Mouse (Mus musculus) frontal cortex, adult 2 months (tissue): ENCODE data around the gene Edrf1. TPM values are rescaled to one million over a fixed set of nuclear protein-coding genes. Genes with fewer than 3 reads are reported as not detected.

Source experiments
- DNase-seq, 2 experiments: peaks; one replicate each; pipeline ENCODE4 v3.0.0; 2022; ENCODE audit warnings: low spot score in 1 of 2; ENCODE audit errors: extremely low spot score in 1 of 2
- polyA plus RNA-seq: library from polyadenylated mRNA; depleted of rRNA; stranded (reverse); fragments of >200 nt; gene quantifications from 2 replicates; pipeline ENCODE4 v1.2.3, GENCODE M21; 2012; rRNA removed

Edrf1 gene
- 19.5 and 20.1 TPM in 2 replicates for polyA plus RNA-seq

DNA sequence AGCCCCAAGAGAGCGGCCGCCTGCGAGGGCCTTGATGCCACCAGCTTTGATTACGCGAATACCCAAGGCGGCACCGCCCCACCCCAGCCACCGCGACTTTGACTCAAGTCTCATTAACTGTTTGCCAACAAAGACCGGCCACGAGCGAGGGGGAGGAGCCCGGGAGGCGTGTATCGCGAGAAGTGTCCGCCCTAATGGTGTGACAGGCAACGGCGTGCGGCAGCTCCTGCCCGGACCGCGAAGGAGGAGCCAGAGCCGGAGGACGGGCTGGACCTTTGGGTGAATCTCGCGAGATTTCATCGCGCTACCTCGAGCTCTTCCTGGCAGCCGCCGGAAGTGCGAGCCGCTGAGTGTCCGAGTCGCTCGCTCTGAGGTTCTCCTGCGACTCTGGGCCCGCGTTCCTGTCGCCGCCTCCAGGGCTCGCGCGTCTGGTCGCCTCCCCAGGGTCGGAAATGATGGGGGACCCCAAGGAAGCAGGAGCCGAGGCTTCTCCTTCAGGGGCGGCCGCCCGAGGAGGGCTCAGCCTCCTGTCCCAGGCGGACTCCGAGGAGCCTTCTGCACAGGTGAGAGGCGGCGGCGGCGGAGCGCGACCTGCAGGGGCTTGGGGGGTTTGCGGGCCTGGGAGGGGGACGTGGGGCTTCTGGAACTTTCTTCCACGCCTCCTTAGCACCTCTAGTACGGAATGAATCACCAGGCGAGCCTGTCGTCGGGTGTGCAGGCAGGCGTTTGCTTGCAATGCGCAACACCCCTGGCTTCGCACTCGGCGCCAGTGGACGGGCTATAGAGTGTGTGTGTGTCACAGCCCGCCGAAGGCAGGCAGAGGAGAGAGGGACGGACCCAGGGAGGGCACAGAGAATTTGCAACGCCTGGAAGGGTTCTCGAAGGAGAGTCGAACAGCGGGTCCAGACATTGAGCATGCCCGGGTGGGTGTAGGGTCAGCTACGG lies at the start of gene Edrf1:
TSS of gene Edrf1 (plus strand) at position 183 of the 945 bp plus-strand sequence.
- DNase-seq: peak; percentile 96 to 97

DNA sequence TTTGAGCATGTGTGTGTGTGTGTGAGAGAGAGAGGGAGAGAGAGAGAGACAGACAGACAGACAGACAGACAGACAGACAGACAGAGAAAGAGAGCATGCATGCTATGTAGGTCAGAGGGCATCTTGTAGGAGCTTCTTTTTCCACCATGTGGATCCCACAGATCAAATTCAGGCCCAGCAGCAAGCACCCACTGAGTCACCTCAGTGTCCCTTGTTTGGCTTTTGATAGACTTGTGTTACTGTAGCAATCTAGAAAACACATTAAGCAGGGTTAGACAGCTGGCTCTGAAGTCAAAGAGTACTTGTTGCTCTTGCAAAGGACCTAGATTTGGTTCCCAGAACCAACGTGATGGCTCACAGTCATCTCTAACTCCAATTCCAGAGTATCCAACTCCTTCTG lies 45.6 kb upstream of the Edrf1 start:
- no peak for DNase-seq

DNA sequence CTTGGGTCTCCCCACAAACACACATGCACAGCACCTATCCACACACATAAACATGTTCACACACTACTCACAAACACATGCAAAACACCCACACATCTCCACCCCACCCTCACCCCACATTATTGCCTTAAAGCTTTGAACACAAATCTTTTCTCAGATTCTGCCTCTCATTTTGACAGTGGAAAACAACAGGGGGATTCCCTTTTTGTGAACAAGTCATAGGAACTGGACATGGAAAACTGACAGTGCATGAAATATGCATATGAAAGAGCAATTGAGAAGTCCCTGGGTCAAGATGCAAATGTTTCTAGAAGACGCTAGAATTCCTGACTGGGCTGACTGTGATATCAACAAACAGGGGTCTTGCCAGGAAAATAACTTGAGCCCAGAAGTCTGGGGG lies 36.8 kb upstream of the Edrf1 start:
- DNase-seq: no peak

DNA sequence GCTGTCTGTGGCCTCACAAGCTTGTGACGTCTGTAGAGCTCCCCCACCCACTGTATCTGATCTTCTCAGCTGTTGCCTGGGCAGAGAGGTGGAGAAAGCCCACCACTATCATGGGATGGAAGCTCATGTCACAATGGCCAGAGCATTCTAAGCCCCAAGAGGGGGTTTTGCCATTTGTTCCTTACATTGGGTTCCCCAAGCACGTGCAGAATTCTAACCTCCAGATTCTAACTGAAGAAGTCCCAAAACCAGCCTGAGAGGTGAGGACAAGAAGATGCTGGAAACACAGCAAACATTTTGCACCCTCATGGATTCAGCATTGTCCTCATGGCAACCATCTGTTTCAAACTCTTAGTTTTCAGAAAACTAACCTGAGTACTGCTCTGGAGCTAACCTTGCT lies 35.3 kb upstream of the Edrf1 start, which contains the start of gene Tex36:
TSS of gene Tex36 (minus strand) at position 101 of the 400 bp plus-strand sequence.
- DNase-seq: no peak

DNA sequence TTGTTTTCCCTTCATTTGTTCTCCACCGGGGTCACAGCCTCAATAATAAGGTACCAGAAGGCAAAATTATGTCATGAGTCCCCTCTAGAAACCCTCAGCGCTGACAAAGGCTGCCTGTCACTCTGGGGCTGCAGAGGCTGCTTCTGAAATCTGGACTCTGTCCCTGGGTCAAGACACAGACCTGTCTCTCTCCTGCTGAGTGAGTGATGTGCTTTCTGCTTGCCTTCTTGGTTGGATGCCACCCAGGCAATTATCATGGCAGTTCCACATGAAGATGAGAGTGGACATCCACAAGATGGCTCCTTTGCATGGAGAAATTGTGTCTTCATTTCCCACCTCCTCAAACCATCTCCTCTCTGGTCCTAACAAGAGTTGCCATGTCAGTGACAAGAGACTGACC lies 34.2 kb upstream of the Edrf1 start:
- DNase-seq: no peak

DNA sequence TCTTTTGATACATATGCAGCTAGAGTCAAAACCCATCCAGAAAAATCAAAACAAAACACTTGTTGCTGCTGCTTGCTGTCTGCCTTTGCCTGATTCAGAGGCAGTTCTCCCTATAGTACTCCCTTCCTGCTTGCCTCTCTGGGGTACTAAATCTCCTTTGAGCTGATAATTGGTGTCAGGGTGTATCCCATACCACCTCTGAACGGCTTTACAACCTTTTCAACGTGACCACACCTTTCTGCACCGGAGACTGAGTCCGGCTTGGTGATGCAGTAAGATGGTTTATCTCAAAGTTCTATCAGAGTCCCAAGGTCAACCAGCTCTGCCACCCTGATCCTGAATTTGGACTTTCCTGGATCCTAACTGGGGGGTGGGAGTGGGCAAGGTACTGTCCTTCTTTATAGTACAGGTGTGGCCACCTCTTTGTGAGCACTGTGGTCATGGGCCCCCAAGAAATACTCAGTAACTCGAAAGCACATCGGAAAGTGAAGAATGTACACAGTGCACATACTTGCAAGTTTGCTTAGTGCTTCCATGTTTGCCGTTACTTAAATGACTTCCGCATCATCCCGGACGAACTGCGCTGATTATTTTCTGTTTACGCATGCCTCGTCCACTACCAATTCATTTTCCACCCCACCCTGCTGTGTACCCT lies 32.8 kb upstream of the Edrf1 start:
- no peak for DNase-seq

DNA sequence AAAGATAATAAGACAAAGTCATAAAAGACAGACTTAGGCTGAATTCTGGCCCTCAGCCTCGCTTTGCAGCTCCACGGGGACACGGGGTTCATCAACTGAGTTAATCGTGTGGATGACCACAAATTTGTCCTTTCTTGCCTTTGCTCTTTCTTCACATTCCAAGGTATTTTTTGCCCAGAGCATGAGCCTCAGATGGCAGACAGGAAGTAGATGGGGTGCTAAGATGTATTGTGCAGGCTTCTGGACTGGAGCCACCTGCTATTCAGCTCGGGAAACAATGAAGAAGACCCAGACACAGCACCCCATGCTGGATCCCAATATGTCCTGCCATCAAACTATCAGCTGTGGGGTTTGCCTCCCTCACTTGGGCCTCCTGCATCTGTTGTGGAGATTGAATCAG lies 30.0 kb upstream of the Edrf1 start:
- DNase-seq: no peak

DNA sequence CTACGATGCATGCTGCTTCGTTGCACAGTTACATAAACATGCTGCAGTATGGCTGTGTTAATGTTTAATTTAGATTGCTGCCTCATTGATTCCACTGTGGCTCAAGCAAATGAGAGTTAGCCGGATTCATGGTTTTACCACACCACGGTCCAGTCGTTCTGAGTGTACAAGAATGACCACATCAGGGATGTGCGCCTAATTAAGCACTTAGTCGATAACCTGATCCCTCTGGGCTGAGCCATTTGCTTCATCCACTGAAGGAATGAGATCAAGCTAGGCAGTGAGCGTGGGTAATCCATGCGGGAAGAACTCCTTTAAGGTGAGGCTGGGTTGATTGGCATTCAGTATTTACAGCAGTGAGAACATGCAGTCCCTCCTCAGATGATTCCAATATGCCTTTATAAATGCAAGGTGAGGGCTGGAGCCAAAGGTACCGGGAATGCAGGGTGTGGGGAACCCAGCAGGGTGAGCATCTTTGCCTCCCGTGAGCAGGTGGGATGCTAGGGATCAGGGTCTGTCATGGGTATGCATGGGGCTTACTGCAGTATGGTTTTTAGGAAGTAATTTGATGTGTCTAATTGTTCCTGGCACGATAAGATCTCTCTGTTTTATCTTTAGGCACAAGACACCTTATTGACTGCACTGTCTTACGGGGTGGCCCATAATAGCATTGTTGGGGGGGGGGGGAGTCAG lies 29.3 kb upstream of the Edrf1 start:
- no peak for DNase-seq

DNA sequence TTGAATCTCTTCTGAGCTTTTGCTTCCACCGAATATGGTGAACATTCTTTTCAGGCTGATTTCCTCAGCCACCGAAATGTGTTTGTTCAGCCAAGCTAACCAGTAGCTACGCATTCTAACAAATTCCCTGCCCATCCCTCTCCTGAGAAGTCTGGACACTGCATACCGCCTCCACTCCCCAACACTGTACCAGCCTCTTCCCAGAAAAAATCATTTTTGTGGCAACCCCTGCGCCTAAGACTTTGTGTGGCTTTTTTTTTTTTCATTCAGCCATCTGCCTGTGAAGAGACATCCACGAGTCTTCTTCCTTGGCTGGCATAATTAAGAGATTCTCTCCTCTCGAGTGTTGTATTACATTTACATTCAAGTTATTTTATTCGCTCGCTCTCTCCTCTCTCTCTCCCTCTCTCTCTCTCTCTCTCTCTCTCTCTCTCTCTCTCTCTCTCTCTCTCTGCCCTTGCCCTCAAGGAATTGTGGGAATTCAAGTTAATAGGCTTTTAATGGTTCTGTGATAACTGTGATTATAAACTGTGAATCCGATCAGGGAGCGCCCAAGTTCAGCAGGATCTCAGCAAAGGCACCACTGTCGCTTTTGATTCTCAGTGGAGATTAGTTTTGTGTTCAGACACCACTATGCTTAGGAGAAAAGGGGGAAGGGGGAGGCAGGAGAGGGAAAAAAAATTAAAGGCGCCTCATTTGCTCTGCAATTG lies 28.6 kb upstream of the Edrf1 start:
- DNase-seq: peak in 1 of 2 experiments; percentile 46

DNA sequence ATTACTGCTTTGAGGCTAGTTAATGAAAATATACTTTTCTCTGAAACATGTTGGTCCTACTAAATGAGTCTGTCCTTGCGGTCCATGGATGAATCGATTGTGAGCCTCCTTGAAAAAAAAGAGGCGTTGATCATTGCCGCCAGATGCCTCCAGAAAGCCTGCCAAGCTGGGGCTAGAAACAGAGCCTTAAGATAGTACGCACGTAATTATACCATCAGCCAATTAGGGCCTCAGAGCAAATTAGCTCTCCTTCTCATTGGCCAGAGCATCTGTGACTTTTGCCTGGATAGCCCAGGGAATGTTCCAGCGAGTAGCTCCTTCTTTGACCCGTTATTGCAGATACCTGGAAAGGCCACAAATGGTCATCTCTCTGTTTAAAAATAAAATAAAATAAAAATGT lies 27.8 kb upstream of the Edrf1 start:
- DNase-seq: peak in 1 of 2 experiments; percentile 51

DNA sequence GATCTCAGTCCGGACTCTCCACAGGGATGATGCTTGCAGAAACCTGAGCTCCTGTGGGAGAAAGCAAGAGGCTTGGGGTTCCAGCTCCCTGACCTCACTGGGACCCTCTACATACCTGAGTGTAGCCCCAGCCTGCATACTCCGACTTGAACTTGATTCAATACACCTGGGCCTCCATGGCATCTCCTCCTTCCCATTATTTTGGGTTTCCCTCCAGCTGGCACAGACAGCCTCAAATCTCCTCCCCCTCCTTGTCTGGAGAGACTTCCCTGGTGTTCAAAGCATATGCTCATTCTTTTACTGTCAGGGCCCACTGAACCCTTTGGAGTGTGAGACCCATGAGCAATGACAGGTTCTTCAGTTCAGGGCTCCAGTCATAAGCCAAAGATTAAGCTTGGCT lies 24.4 kb upstream of the Edrf1 start:
- no peak for DNase-seq

DNA sequence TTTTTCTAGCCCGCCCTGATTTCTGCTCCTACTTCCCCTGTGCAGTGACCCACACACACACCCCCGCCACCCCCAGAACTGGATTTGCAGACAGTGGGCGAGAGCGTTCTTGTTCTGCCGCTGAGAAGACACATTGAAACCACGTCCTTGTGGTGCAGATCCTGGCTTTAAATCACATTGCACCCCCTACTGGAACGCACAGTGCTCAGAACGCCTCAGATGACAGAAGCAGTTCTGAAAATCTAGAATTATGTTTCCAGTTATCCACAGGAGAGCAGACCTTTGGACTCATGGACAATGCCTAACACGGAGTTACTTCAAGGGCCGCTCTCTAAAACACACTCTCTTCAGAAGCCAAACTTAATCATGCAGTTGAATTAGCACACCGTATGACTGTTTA lies 16.6 kb upstream of the Edrf1 start:
- DNase-seq: peak in 1 of 2 experiments; percentile 59

DNA sequence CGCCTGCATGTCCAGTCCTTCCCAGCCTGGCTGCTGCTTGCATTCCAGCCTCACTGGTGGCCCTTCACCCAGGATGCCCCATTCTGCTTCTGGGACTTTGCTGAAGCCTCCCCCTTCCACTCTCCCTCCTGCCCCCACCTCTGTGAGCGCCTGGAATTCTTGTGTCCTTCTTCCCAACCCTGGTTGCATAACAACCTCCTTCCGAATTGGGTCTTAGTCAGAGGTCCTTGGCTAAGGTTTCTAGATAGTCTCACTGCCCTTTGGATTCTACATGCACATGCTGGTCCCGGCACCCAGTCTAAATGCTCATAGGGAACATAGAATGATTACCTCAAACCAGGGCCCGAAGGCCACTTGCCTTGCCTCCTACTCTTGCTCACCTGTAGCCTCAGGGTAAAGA lies 14.1 kb upstream of the Edrf1 start:
- DNase-seq: no peak

DNA sequence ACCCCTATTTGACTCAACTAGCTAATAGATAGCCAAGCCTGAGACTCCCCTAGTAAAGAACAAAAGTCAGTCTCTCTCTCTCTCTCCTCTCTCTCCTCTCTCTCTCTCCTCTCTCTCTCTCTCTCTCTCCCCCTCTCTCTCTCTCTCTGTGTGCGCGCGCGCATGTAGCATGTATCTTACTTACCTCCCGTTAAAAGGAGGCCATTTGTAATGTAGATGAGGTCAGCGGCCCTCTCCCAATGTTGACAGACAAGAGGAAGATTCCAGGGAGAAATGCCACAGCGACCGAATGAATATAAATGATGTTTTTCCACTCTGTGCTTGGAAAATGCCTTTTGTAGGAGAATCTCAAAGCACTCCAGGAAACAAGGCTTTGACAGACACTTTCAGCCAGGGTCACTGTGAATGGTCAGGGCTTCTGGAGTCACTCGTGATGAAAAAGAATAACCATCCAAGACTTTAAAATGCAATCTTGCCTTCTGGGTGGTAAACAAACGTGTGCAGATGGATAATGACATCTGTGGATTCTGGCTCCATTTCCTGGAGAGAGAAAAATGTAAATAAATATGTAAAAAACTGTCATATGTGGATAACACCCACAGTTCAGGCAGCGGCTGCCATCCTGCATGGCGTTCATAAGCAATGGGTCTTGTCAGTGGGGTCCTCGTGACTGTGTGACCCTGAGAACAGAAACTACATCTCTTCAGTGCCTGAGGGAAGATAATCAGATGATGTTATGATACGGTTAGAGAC lies 10.0 kb upstream of the Edrf1 start:
- DNase-seq: no peak

DNA sequence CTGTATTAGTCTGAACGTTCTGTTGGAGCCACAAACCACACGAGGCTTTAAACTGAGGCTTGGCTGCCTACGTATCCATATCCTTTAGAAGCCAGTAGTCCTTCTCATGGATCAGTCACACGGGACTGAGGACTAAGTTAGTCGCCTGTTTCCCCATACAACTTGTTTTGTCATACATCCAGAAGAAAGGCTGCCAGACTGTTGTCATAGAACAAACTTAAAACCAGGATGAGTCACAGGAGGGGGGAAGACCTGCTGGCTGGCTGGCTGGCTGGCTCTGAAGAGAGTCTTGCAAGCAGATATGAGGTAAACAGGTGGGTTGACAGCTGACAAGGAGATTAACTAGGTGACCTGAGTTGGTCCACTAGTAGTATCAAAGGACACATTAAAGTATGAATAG lies 6.5 kb upstream of the Edrf1 start:
- DNase-seq: peak in 1 of 2 experiments; percentile 37

DNA sequence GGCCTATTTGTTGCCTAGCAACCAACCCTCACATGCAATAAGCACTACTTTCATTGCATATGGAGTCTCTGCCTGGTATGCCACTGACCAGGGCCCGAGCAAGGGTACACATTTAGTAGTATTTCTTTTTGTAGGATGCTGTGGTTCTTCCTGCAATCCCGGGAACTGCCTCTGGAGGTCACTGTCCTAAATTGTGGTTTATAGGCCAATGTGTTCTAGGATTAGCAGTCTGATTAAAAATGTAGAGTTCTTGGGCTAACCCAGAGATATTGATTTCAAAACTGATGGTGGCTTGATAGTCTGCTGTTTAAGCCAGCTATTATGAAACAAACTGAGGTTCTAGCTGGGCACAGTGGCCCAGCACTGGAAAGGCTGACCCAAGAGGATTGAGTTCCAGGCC lies 4.9 kb upstream of the Edrf1 start:
- peak in 1 of 2 experiments; percentile 78 for DNase-seq

DNA sequence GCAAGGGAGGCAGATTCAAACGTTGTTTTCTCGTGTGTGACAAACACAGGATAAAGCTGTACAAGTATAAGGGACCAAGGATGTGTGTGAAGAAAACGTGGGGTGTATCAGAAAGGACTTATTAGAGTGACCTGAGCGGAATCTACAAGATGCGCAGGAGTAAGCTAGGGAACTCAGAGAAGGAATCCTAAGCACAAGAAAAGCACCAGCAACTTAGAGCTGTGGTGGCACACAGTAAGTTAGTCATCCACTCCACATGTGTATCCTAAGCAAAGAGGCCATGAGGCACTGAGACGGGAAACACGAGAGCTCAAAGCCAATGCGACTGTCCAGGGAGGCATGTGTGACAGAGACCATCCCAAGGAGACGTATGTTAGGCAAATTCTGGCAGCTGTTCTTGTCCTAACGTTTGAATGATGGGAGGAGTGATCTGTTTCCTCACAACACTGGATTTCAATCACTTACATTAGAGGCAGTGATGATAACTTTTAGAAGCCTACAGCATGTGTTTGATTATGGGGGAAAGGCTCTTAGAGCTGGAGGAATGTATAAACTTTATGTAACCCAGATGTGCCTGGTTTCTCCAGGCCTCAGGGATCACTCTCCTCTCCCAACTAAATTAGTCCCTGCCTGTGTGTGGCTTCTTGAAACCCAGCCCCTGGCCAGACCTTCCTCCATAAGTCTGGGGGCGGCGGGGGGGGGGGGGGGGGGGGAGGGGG lies 2.3 kb upstream of the Edrf1 start:
- no peak for DNase-seq

DNA sequence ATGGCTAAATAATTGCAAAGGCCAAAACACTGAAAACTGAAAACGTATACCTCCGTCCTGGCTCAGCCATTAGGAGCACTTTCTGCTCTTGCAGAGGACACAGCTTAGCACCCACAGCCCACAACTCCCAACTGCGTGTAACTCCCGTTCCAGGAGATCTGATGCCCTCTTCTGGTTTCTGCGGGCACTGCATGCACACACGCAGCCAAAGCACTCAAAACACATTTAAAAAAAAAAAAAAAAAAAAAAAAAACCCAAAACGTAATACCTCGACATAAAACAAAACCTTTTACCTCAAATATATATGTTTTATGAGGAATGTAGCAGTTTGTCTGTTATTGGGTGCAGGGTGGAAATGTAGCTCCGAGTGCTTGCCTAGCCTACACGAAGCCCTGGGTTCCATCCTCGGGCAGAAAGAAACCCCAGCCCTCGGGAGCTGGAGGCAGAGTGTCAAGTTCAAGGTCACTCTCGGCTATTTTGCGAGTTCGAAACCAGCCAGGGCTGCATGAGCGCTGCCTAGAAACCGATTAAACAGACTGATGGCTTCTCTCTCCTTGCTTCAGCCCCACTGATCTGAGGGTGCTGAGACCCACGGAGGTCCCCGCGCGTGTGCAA lies 498 bp upstream of the Edrf1 start:
- DNase-seq: peak; percentile 78 to 97

DNA sequence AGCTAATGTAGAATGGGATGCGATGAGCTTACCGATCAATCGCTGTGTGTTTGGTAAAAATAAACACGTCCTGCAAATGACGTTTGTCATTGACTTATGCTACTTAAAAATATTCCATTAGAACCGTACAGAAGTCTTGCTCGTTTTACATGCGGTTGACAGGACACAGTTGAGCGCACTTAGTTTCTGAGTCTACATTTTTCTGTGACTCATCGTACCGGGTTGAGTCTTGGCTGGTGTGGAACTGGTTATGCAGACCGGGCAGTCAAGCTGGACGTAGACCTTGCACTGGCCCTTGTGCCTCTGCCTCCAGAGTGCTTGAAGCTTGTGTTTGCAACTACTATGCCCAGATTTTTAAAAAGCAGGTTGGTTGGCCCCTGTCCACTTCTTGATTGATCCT lies 963 bp downstream of the Edrf1 start:
- DNase-seq: peak in 1 of 2 experiments; percentile 30
